Mouse (Mus musculus): ENCODE measurements at regions not wholly inside any gene's neighbourhood (a gene's known extent, or its start where the extent isn't known, plus 50 kb on each side); places are given as distances from the start of the nearest gene placed in this dataset.

- TF ChIP-seq CTCF (conservative IDR thresholded peaks at IDR 0.05; ENCODE audit: low read length) (no peak), NANOG (IDR thresholded peaks at IDR 0.05; ENCODE audit: borderline replicate concordance, low read length) (no peak), POU5F1 (IDR thresholded peaks at IDR 0.05; ENCODE audit: borderline replicate concordance, low read length) (no peak)
Observed at GRCm38 (mm10) chr17:83158652-83159051, 56.4 kb upstream of the Pkdcc start.
